Mouse (Mus musculus) liver, embryonic 12.5 days (tissue): ENCODE measurements around the gene Ppm1n. TPM values are rescaled to one million over a fixed set of nuclear protein-coding genes. Genes with fewer than 3 reads are reported as not detected.
A peak's percentile ranks its signal among the peaks of the same experiment; 100 is the strongest.

Experiments
- ATAC-seq: fragments of 200-750 bp; cut with Nextera tagmentation; 2 replicates; pipeline ENCODE4 v1.8.0; 2017; ENCODE audit warnings: moderate number of reproducible peaks, mild to moderate bottlenecking, moderate library complexity
- H3K27ac ChIP-seq: fragments of 300-500 bp; sonication (generic); 2 replicates; pipeline ENCODE4 v1.5.1; 2016; ENCODE audit warnings: mild to moderate bottlenecking
- H3K27me3 ChIP-seq: fragments of 300-500 bp; sonication (generic); replicated peaks from 2 replicates; pipeline ENCODE4 v1.6.1; 2016; ENCODE audit warnings: mild to moderate bottlenecking, moderate library complexity
- H3K36me3 ChIP-seq: fragments of 300-500 bp; sonication (generic); 2 replicates; pipeline ENCODE4 v1.6.1; 2016; ENCODE audit warnings: mild to moderate bottlenecking, moderate library complexity
- H3K4me1 ChIP-seq: fragments of 300-500 bp; sonication (generic); 2 replicates; pipeline ENCODE4 v1.6.1; 2016
- H3K4me2 ChIP-seq: fragments of 300-500 bp; sonication (generic); 2 replicates; pipeline ENCODE4 v1.6.1; 2016; ENCODE audit warnings: mild to moderate bottlenecking, moderate library complexity
- H3K4me3 ChIP-seq: fragments of 300-500 bp; sonication (generic); 2 replicates; pipeline ENCODE4 v1.5.1; 2016; ENCODE audit warnings: mild to moderate bottlenecking, moderate library complexity
- H3K9ac ChIP-seq: fragments of 300-500 bp; sonication (generic); 2 replicates; pipeline ENCODE4 v1.6.1; 2016; ENCODE audit warnings: mild to moderate bottlenecking, moderate library complexity
- H3K9me3 ChIP-seq: fragments of 300-500 bp; sonication (generic); replicated peaks from 2 replicates; pipeline ENCODE4 v1.6.1; 2016; ENCODE audit warnings: mild to moderate bottlenecking, moderate library complexity
- WGBS: fragments of 180-500 bp; shearing (Covaris S2); methylation state at CpG from one replicate; pipeline ENCODE4 v1.1.7; 2016; ENCODE audit not compliant: insufficient replicate concordance; 5-methylcytosine and 5-hydroxymethylcytosine counted together
- polyA plus RNA-seq: library from polyadenylated mRNA; unstranded; fragments of >200 nt; fragmentation: Nextera tagmentation; extraction: Ambion mirVana; gene quantifications from 2 replicates; pipeline ENCODE4 v1.2.1, GENCODE M21; 2016

The Ppm1n gene
- polyA plus RNA-seq, 1 experiment from 2014 or later = not detected

DNA sequence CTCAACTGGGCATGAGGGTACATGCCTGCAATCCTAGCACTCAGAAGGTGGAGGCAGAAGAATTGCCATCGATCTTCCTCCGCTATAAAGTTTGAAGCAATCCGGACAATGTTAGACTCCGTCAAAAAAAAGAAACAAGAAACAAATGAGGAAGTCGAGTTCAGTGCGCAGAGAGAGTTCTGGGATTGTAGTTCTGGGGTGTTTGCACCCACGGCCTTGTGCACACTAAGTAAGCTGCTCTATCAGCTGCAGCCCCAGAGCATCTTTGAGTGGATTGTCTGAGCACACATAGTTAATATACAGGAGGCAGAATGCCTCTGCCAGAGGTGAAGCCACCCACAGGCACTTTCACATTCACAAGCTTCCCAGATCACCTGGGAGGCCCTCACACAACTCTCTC is 38.8 kb upstream of the Ppm1n start:
- Histone ChIP-seq H3K27me3 (peaks cover 100% of the 10 kb centered on the region), H3K36me3 (no peaks in the 10 kb centered on the region), H3K9ac (no peak overlapping the region), H3K4me2 (no peak overlapping the region), H3K4me1 (peaks cover 15% of the 10 kb centered on the region), H3K27ac (no peak overlapping the region), H3K9me3 (no peaks in the 10 kb centered on the region), H3K4me3 (no peak overlapping the region)
- WGBS = 40% methylated on average over 7 of the region's 7 CpGs
- ATAC-seq = no peak

DNA sequence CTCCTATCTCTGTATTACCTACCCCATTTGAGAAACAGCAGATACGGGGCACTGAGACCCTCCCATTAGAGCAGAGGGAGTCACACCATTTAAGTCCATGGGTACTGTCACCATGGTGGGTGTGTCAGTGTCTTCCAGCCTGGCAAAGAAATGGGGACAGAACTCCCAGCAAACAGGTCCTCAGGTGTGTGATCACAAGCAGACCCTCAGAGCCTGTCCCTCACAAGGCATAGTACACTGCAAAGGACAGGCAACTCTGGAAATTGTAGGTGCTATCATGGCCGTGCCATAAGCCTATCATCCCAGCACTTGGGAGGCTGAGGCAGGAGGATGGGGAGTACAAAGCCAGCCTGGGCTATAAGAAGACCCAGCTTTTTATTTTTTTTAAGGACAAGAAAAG is 38.3 kb upstream of the Ppm1n start:
- no peaks in the 10 kb centered on the region for H3K9me3 ChIP-seq
- no peak for ATAC-seq
- no peak overlapping the region for H3K27ac ChIP-seq
- WGBS = 52% methylated on average over 2 of the region's 2 CpGs
- H3K36me3 ChIP-seq = no peaks in the 10 kb centered on the region
- H3K4me1 ChIP-seq = peaks cover 15% of the 10 kb centered on the region
- H3K9ac ChIP-seq = no peak overlapping the region
- H3K27me3 ChIP-seq = peaks cover 100% of the 10 kb centered on the region
- no peak overlapping the region for H3K4me2 ChIP-seq
- H3K4me3 ChIP-seq = no peak overlapping the region

DNA sequence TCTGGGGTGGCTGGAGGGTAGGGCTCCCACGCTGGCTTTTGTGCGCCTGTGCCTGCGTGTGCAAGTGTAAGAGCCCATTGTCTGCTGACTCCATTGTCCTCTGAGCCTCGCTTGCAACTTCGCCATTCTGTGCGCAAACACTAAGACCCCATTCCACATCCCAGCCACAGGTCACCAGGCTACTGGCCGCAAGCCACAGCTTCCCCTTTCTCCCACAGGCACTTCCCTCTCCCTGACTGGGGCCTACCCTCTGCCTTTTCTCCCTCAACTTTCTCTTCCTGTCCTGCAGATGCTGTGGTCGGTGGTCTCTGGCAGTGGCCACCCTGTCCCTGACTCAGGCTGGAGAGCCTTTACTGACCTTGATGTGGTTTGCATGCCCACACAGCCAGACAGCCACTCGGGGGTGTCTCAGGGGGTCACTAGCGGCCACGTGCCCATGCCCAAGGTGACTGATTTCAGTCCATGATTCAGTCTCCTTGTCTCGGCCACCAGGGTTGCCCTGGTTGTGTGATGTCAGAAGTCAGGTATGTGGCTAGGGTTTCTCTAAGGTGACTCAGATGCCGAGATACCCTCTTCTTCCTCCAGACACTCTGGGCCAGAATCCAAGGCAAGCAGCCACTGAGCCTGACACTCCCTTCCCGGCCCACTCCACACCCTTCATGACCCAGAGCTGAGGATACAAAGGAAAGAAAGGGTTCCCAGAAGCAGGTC is 36.7 kb upstream of the Ppm1n start:
- no peak overlapping the region for H3K27ac ChIP-seq
- WGBS = 13% methylated on average over 14 of the region's 14 CpGs
- no peak overlapping the region for H3K4me3 ChIP-seq
- H3K36me3 ChIP-seq = no peaks in the 10 kb centered on the region
- no peak for ATAC-seq
- peaks cover 100% of the 10 kb centered on the region for H3K27me3 ChIP-seq
- no peak overlapping the region for H3K9ac ChIP-seq
- H3K4me1 ChIP-seq = peaks cover 15% of the 10 kb centered on the region
- no peaks in the 10 kb centered on the region for H3K9me3 ChIP-seq
- H3K4me2 ChIP-seq = 0 out of 2 replicates have a peak overlapping the region, but pooled peaks have one; percentile 4

DNA sequence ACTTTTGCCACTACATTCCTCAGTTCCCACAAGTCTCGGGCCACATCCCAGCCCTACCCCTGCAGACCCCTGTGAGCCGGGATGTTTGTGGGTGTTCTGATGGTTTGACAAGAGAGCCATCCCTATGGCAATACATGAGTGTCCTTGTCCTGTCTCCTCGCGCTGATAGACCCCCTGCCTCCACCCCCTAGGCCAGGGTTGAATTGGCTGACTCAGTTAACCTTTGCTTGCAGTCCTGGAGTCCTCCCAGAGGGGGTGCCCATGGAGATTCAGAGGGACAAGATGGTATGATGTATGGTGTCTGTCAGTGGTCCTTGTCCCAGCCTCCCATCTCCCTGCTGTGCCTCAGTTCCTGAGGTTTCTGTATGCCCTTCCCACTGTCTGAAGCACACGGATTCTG is 34.2 kb upstream of the Ppm1n start:
- H3K36me3 ChIP-seq = no peaks in the 10 kb centered on the region
- H3K9ac ChIP-seq = no peak overlapping the region
- ATAC-seq = no peak
- no peak overlapping the region for H3K27ac ChIP-seq
- no peak overlapping the region for H3K4me3 ChIP-seq
- peaks cover 17% of the 10 kb centered on the region for H3K4me1 ChIP-seq
- WGBS = 38% methylated on average over 5 of the region's 5 CpGs
- H3K9me3 ChIP-seq = no peaks in the 10 kb centered on the region
- no peak overlapping the region for H3K4me2 ChIP-seq
- H3K27me3 ChIP-seq = peaks cover 92% of the 10 kb centered on the region

DNA sequence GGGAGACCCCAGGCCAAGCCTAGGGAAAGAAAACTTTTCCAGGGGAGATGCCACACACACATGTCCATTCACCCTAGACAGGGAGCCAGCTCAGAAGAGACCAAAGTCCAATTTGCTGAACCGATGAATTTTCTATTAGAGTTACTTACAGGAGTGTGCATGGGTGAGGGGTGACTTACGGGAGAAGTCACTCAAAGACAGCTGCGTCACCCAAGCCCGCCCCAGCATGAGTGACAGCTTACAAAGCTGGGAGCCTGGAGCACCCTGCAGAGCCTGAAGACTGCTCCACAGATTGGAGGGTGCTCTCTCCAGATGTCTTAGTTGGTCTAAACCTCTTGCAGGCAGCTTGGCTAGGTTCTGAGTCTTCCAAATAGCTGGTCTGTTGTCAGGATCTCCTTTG is 32.1 kb upstream of the Ppm1n start:
- peaks cover 84% of the 10 kb centered on the region for H3K27me3 ChIP-seq
- no peak overlapping the region for H3K4me2 ChIP-seq
- 30% methylated on average over 4 of the region's 4 CpGs for WGBS
- no peak overlapping the region for H3K9ac ChIP-seq
- no peaks in the 10 kb centered on the region for H3K36me3 ChIP-seq
- no peak overlapping the region for H3K4me3 ChIP-seq
- ATAC-seq = no peak
- no peak overlapping the region for H3K27ac ChIP-seq
- peaks cover 31% of the 10 kb centered on the region for H3K4me1 ChIP-seq
- H3K9me3 ChIP-seq = no peaks in the 10 kb centered on the region

DNA sequence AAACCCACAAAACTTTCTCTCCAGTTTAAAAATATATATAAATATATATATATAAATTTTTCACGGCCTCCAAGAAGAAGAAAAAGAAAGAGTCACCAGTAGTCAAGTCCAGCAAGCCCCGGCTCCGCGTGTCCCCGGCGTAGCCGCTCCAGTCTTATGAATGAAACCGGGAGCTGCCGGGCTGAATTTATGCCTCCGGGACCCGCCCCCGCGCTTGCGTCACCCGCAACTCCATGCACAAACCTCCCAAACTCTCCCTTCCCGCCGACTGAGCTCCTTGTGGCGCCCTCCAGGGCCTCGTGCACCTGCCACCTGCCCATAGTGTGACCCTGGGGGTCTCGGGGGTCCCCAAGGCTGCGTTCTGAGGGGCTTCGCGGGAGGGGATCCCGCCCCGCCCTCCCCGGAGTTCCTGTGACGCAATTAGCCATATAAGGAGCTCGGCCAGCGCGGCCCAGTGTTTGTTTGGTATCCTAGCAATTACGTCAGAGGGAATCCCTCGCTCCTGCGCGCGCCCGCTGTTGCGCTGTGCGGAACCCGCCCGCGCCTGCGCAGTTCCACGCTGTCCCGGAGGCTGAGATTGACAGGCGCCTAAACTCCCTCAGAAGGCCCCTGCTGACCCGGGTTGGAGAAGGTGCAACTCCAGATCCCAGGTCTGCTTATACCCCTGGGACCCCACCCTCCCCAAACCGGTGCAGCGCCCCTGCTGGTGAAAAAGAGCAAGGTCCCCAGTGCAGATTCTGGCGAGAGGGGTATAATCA is 30.2 kb upstream of the Ppm1n start, which contains the start of gene Fosb:
TSS of gene Fosb (minus strand) at position 168 of the 758 bp plus-strand sequence.
- ATAC-seq = peak; percentile 81
- H3K36me3 ChIP-seq = no peaks in the 10 kb centered on the region
- under 1% methylated on average over 49 of the region's 49 CpGs for WGBS
- H3K4me1 ChIP-seq = peaks cover 32% of the 10 kb centered on the region
- H3K9me3 ChIP-seq = no peaks in the 10 kb centered on the region
- peaks cover 84% of the 10 kb centered on the region for H3K27me3 ChIP-seq
- no peak within 1 kb of the TSS; the same call in 1 of the 2 replicates for H3K27ac ChIP-seq
- H3K9ac ChIP-seq = peak within 1 kb of the TSS; percentile 64
- peak within 1 kb of the TSS; percentile 99 for H3K4me2 ChIP-seq
- peak within 1 kb of the TSS; percentile 72 for H3K4me3 ChIP-seq

GRCm38 (mm10) chr7:19309278-19309883 is 29.5 kb upstream of the Ppm1n start:
- H3K4me3 ChIP-seq = peak overlapping the region; percentile 72
- no peak for ATAC-seq
- peaks cover 84% of the 10 kb centered on the region for H3K27me3 ChIP-seq
- WGBS = 1% methylated on average over 48 of the region's 48 CpGs
- H3K36me3 ChIP-seq = no peaks in the 10 kb centered on the region
- H3K4me2 ChIP-seq = peak overlapping the region; percentile 99
- peak overlapping the region; percentile 64 for H3K9ac ChIP-seq
- no peak overlapping the region for H3K27ac ChIP-seq
- peaks cover 38% of the 10 kb centered on the region for H3K4me1 ChIP-seq
- no peaks in the 10 kb centered on the region for H3K9me3 ChIP-seq

DNA sequence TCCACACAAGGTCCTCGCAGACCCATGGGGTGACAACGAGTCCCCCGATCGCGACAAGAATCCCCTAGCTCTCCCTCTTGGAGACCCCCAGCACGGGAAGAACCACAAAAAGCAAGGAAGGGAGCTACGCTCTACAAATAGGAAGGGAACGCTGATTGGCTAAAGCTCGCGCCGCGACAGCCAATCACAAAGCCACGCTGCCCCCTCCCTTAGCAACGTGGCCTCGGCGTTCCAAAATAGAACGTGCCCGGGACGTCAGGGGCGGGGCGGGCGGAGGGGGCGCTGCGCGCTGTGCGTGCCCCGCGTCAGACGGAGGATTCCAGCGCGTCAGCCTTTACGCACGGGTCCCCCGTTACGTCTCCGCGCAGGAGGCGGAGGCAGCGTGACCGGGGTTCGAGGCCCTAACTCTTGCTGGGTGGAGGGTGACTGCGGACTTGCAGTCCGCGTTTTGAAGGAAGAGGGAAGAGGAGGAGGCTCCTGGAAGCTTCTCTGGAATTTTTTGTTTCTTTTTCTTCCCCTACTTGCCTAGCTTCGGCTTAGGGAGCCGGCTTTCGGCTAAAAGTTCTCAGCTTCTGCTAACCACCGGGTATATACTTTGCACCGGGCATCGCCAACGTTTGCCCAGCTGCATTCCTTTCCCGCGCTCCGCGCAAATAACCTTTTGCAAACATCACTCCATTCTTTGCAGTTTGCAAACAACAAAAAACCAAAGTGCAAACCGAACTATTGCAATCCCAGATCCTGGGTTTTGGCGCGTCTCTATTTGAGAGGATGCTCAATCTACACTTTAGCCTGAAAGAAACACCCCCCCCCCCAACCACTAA is 28.8 kb upstream of the Ppm1n start:
- Histone ChIP-seq H3K9ac (peak overlapping the region; percentile 64), H3K4me3 (peak overlapping the region; percentile 72), H3K27me3 (peaks cover 84% of the 10 kb centered on the region), H3K4me2 (peak overlapping the region; percentile 99), H3K36me3 (no peaks in the 10 kb centered on the region), H3K9me3 (no peaks in the 10 kb centered on the region), H3K27ac (peak overlapping the region; percentile 66), H3K4me1 (peaks cover 44% of the 10 kb centered on the region)
- peak; percentile 82 for ATAC-seq
- under 1% methylated on average over 58 of the region's 58 CpGs for WGBS

- Histone ChIP-seq H3K4me2 (peak overlapping the region; percentile 99), H3K27me3 (peaks cover 84% of the 10 kb centered on the region), H3K4me1 (peaks cover 44% of the 10 kb centered on the region), H3K4me3 (peak overlapping the region; percentile 72), H3K27ac (peak overlapping the region; percentile 66), H3K9ac (peak overlapping the region; percentile 64), H3K36me3 (no peaks in the 10 kb centered on the region), H3K9me3 (no peaks in the 10 kb centered on the region)
- WGBS = 2% methylated on average over 18 of the region's 18 CpGs
- peak; percentile 27 for ATAC-seq
These were observed 28.0 kb upstream of the Ppm1n start for GRCm38 (mm10) chr7:19307739-19308453.

- no peak overlapping the region for H3K9ac ChIP-seq
- ATAC-seq = no peak
- peaks cover 44% of the 10 kb centered on the region for H3K4me1 ChIP-seq
- peak overlapping the region; percentile 99 for H3K4me2 ChIP-seq
- no peaks in the 10 kb centered on the region for H3K9me3 ChIP-seq
- 0 out of 2 replicates have a peak overlapping the region, but pooled peaks have one; percentile 72 for H3K4me3 ChIP-seq
- H3K27ac ChIP-seq = no peak overlapping the region
- peaks cover 84% of the 10 kb centered on the region for H3K27me3 ChIP-seq
- WGBS = 54% methylated on average over 25 of the region's 25 CpGs
- no peaks in the 10 kb centered on the region for H3K36me3 ChIP-seq
These were observed 27.2 kb upstream of the Ppm1n start for GRCm38 (mm10) chr7:19306819-19307738.
